Mouse (Mus musculus): ENCODE data around the gene Rel. TPM values are rescaled to one million over a fixed set of nuclear protein-coding genes. Genes with fewer than 3 reads are reported as not detected.

Rel gene
- polyA plus RNA-seq, 1 experiment from 2014 or later: 0.96 TPM

GRCm38 (mm10) chr11:23698526-23698925, 72.2 kb downstream of the Rel start:
- 91% methylated on average over 2 of the region's 2 CpGs for WGBS
- H3K27me3 ChIP-seq (ENCODE audit: low read depth, poor library complexity, severe bottlenecking): no peaks in the 10 kb centered on the region
- no peak overlapping the region for H3K4me3 ChIP-seq
- DNase-seq (ENCODE audit: low spot score): no peak
- H3K9me3 ChIP-seq (replicated peaks): no peaks in the 10 kb centered on the region
- no peak overlapping the region for H3K27ac ChIP-seq
- H3K4me1 ChIP-seq: no peaks in the 10 kb centered on the region
- peaks cover 38% of the 10 kb centered on the region for H3K36me3 ChIP-seq

GRCm38 (mm10) chr11:23695847-23696246, 74.9 kb downstream of the Rel start:
- Histone ChIP-seq H3K9me3 (replicated peaks) (no peaks in the 10 kb centered on the region), H3K36me3 (peaks cover 27% of the 10 kb centered on the region), H3K4me3 (no peak overlapping the region), H3K27me3 (ENCODE audit: low read depth, poor library complexity, severe bottlenecking) (no peaks in the 10 kb centered on the region), H3K27ac (no peak overlapping the region), H3K4me1 (no peaks in the 10 kb centered on the region)
- DNase-seq (ENCODE audit: low spot score): no peak

GRCm38 (mm10) chr11:23693286-23693685, 77.5 kb downstream of the Rel start:
- DNase-seq (ENCODE audit: low spot score): no peak
- no peaks in the 10 kb centered on the region for H3K9me3 ChIP-seq (replicated peaks)
- 94% methylated on average over 2 of the region's 2 CpGs for WGBS
- no peak overlapping the region for H3K27ac ChIP-seq
- no peak overlapping the region for H3K4me3 ChIP-seq
- H3K4me1 ChIP-seq: no peaks in the 10 kb centered on the region
- no peaks in the 10 kb centered on the region for H3K27me3 ChIP-seq (ENCODE audit: low read depth, poor library complexity, severe bottlenecking)
- H3K36me3 ChIP-seq: peaks cover 29% of the 10 kb centered on the region

DNA sequence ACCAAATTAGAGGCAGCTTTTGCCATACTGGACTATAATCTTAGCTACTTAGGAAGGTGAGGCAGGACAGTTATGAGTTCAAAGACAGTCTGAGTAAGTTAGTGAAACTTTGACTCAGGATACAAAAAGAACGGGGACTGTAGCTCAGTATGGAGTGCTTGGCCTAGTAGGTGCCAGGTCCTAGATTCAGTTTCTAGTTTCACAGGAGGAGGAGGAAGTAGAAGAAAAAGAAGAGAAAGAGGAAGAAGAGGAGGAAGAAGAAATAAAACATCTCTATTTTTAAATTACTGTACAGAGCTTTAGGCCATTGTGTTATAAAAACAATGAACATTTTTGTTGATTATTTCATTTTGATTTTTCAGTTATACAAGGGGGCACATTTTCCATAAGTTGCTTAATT, 82.7 kb downstream of the Rel start:
- no peak for DNase-seq (ENCODE audit: low spot score)
- H3K36me3 ChIP-seq: peaks cover 45% of the 10 kb centered on the region
- H3K27ac ChIP-seq: no peak overlapping the region
- 85% methylated on average over 1 of the region's 1 CpGs for WGBS
- H3K4me3 ChIP-seq: no peak overlapping the region
- no peaks in the 10 kb centered on the region for H3K4me1 ChIP-seq
- no peaks in the 10 kb centered on the region for H3K9me3 ChIP-seq (replicated peaks)
- H3K27me3 ChIP-seq (ENCODE audit: low read depth, poor library complexity, severe bottlenecking): no peaks in the 10 kb centered on the region

Other genes starting within 250 kb of the Rel start
- gene 1700093K21Rik, start 249.8 kb downstream of the Rel start, polyA plus RNA-seq (2016; fragmentation: Nextera tagmentation; extraction: Ambion mirVana): not detected in 2 replicates
- gene 0610010F05Rik, start 137.3 kb downstream of the Rel start, polyA plus RNA-seq (2016; fragmentation: Nextera tagmentation; extraction: Ambion mirVana): 29.8 and 32.7 TPM in 2 replicates
- gene Pus10, start 105.3 kb downstream of the Rel start, polyA plus RNA-seq (2016; fragmentation: Nextera tagmentation; extraction: Ambion mirVana): 28.9 and 30.3 TPM in 2 replicates
- 36.6 and 37.6 TPM in 2 replicates for gene Pex13, start 105.0 kb downstream of the Rel start, polyA plus RNA-seq (2016; fragmentation: Nextera tagmentation; extraction: Ambion mirVana)
- 16.4 and 19.7 TPM in 2 replicates for gene Papolg, start 124.3 kb upstream of the Rel start, polyA plus RNA-seq (2016; fragmentation: Nextera tagmentation; extraction: Ambion mirVana)